Mouse (Mus musculus) Patski (cell line): ENCODE data around the gene Sds. TPM values are rescaled to one million over a fixed set of nuclear protein-coding genes. Genes with fewer than 3 reads are reported as not detected.
"Not testable (repeated sequence)": the region's sequence is repeated elsewhere in the genome, so short reads cannot be mapped to it uniquely, and the experiment has no call there.

Source experiments
- ATAC-seq: fragments of 100-300 bp; one replicate; pipeline ENCODE4 v1.8.0; 2021
- CTCF ChIA-PET: fragments of 350-600 bp; sonication (Branson Sonifier 250); formaldehyde crosslinking; loops from one replicate; lab custom pipeline; 2022; ENCODE audit warnings: inconsistent platforms; lab: Charles Lee
- POLR2A ChIA-PET: fragments of 350-600 bp; sonication (Branson Sonifier 250); formaldehyde crosslinking; loops from one replicate; lab custom pipeline; 2022; ENCODE audit warnings: antibody characterized with exemption, inconsistent platforms; lab: Charles Lee
- DNase-seq: peaks from one replicate; pipeline ENCODE4 v3.0.0-alpha.2; 2011; ENCODE audit warnings: low read depth, low spot score
- H3K27me3 ChIP-seq: fragments of 371-371 bp; one replicate; pipeline ENCODE4 v1.5.1; 2021
- CTCF ChIP-seq: fragments of 100-300 bp; IDR thresholded peaks from one replicate; pipeline ENCODE4 v1.5.1; 2021
- in situ Hi-C: fragments of 300-500 bp; cut with MboI; formaldehyde crosslinking; loops from 3 replicates; pipeline ENCODE4 v1.11.1; 2018; ENCODE audit warnings: low pct_unique_long_range_greater_than_20kb, mixed read lengths
- polyA plus RNA-seq: library from polyadenylated mRNA; unstranded; gene quantifications from one replicate; pipeline ENCODE4 v1.2.3, GENCODE M21; 2021

Sds gene
- polyA plus RNA-seq, 1 experiment from 2014 or later: 1.3 TPM

DNA sequence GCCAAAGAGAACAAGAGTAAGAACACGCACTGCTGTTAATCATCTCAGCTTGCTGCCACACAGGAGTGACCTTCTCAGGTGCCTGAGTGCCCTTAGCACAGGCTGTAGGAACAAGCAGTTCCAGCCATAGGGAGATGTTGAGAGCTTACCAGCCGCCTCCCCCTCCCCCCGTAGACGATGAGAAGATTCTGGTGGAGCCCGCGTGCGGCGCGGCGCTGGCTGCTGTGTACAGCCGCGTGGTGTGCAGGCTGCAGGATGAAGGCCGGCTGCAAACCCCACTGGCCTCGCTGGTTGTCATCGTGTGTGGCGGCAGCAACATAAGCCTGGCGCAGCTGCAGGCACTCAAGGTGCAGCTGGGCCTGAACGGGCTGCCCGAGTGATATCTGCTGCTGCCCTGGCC lies 7.1 kb downstream of the Sds start:
- in situ Hi-C loops: no loop called here
- TF ChIP-seq CTCF: no peak
- ATAC-seq (no peak), DNase-seq (no peak)
- ChIA-PET POLR2A (interaction anchor here (0.6 to 0.7 kb wide), 2 partner anchors 12 to 78 kb away, joined by 3 read pairs; no protein-coding TSS in a partner anchor), CTCF (interaction anchor here (1.0 to 1.8 kb wide), 2 partner anchors 9 to 122 kb away, joined by 3 to 6 read pairs; no protein-coding TSS in a partner anchor)
- no peaks in the 10 kb centered on the region for H3K27me3 ChIP-seq

DNA sequence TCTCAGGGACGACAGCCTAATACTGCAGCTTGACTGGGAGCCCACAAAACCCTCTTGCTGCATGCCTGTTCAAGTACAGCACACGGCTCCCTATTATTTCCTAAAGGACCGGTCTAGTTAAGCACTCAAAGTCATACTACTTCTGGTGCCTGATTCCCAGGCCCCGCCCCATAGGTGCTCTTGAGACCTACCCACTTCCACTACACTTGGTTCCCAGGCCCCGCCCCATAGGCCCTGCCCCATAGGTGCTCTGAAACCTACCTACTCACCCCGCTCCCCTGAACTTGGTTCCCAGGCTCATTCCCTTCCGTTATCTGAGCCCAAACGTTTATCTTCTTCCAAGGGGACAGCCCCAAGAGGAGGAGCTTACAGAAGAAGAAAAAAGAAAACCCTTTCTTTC lies 11.5 kb downstream of the Sds start:
- CTCF ChIA-PET: no interaction called here
- H3K27me3 ChIP-seq: no peaks in the 10 kb centered on the region
- POLR2A ChIA-PET: no interaction called here
- TF ChIP-seq CTCF: no peak
- in situ Hi-C loops: no loop called here
- no peak for DNase-seq
- no peak for ATAC-seq

DNA sequence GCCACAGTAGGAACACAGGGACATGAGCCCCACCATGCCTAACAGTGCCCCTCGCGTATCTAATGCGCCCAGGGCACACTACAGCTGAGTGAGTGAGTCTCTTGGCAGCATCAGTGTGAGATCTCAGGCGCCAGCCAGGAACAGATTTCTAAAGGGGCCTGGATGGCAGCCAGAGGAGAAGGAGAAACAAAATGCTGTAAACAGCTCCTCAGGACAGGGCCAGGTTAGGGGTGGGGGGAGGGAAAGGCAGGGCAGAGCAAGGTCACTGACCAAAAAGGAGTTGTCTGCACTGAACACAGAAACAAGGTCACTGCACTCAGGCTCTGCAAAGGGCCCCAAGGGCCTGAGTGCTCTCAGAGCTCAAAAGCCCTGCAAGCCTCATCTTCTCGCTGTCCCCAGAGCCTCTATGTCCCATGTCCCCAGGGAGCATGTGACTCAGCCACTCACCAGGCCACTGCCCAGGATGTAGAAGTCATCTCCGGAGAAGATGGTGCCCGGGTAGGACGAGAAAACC lies 14.4 kb downstream of the Sds start:
- in situ Hi-C loops: no loop called here
- no peak for DNase-seq
- CTCF ChIA-PET: no interaction called here
- no peak for TF ChIP-seq CTCF
- POLR2A ChIA-PET: interaction anchor here (0.6 kb wide), 1 partner anchor 12 kb away, joined by 5 read pairs; no protein-coding TSS in a partner anchor
- no peaks in the 10 kb centered on the region for H3K27me3 ChIP-seq
- ATAC-seq: no peak

DNA sequence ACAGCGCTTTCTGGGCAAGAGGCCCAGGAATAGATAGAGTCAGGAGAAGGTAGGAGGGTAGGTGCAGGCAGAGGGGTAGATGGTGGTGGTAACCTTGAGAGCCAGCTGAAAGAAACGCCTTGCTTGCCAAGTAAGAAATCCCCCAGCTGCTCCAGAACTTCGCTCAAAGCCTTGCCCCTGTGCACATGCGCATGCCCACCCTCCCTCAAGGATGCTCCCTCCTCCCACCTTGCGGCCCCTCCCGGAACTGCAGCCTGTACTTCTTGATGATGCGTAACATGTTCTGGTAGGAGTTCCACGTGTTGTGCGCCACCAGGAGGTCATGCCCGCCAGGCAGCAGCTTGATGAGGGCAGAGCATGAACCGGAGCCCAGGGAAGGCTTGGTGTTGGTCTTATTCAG lies 16.1 kb downstream of the Sds start:
- POLR2A ChIA-PET: no interaction called here

GRCm38 (mm10) chr5:120493440-120493839 lies 17.1 kb downstream of the Sds start:
- H3K27me3 ChIP-seq: no peaks in the 10 kb centered on the region
- ChIA-PET CTCF (interaction anchor here (2.5 kb wide), 1 partner anchor 112 kb away, joined by 13 read pairs; no protein-coding TSS in a partner anchor), POLR2A (no interaction called here)
- no peak for TF ChIP-seq CTCF
- in situ Hi-C loops: no loop called here
- ATAC-seq (no peak), DNase-seq (no peak)

More for the DNA sequence above, 16.1 kb downstream of the Sds start:
- TF ChIP-seq CTCF: no peak
- ATAC-seq (no peak), DNase-seq (no peak)
- in situ Hi-C loops: no loop called here
- no peaks in the 10 kb centered on the region for H3K27me3 ChIP-seq
- CTCF ChIA-PET: no interaction called here

DNA sequence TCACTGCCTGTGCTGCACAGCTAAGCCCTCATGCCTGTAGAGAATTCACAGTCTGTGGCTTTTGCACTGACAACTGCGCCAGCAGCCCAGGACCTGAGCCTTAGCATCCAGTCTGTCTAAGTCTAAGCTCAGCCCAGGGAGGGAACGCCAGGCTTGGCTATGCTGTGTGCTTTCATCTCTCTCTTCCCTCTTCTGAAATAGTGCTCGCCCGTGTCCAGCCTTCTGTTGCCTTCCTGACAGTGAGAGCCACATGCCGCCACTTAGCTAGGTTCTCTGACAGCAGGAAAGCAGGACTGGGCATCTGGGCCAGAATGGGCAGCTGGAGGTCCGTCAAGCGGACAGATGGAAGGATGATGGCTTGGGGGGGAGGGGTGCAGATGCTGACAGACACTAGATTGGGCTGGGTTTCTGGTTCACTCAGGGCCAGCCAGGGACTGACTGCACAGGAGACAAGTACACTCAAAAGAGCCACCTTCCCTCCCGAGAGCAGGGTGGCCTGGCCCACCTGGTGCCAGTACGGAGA lies 17.6 kb downstream of the Sds start:
- in situ Hi-C loops: no loop called here
- no peaks in the 10 kb centered on the region for H3K27me3 ChIP-seq
- no peak for TF ChIP-seq CTCF
- DNase-seq (no peak), ATAC-seq (no peak)
- CTCF ChIA-PET: interaction anchor here (2.5 to 3.1 kb wide), 2 partner anchors 27 to 111 kb away, joined by 9 to 13 read pairs; no protein-coding TSS in a partner anchor
- POLR2A ChIA-PET: no interaction called here

GRCm38 (mm10) chr5:120495064-120495702 lies 18.9 kb downstream of the Sds start:
- ChIA-PET CTCF (interaction anchor here (2.5 to 3.1 kb wide), 2 partner anchors 28 to 110 kb away, joined by 9 to 13 read pairs; no protein-coding TSS in a partner anchor), POLR2A (interaction anchor here (0.5 kb wide), 1 partner anchor 12 kb away, joined by 3 read pairs; no protein-coding TSS in a partner anchor)
- TF ChIP-seq CTCF: no peak
- in situ Hi-C loops: no loop called here
- DNase-seq: no peak
- peak; percentile 40 for ATAC-seq
- H3K27me3 ChIP-seq: no peaks in the 10 kb centered on the region

DNA sequence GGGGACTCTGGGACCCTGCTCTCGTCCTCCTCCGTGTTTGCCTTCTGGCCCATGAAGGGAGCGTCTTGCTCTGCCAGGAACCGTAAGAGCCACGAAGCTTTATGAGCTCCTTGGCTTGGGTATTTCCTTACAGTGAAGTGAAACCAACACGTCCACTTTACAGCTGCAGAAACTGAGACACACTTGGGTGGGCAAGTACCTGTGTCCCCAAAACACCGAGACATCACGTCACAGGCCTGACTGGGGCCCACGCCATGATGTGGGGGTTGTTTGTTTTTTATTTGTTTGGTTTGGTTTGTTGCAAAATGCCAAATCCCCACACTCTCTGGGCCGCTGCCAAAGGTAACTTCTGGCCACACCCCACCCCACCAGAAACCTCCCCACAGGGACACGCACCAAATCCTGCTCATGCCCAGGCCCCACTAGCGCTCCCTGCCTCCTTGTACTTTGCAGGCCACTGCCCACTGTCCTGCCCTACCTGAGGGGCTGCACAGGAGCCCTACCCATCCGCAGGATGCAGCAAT lies 19.4 kb downstream of the Sds start:
- POLR2A ChIA-PET: interaction anchor here (0.5 to 1.1 kb wide), 4 partner anchors 13 to 110 kb away, joined by 3 read pairs; no protein-coding TSS in a partner anchor
- DNase-seq (no peak), ATAC-seq (no peak)
- H3K27me3 ChIP-seq: no peaks in the 10 kb centered on the region
- in situ Hi-C loops: no loop called here
- no peak for TF ChIP-seq CTCF
- CTCF ChIA-PET: interaction anchor here (2.5 to 3.1 kb wide), 2 partner anchors 29 to 109 kb away, joined by 9 to 13 read pairs; no protein-coding TSS in a partner anchor

DNA sequence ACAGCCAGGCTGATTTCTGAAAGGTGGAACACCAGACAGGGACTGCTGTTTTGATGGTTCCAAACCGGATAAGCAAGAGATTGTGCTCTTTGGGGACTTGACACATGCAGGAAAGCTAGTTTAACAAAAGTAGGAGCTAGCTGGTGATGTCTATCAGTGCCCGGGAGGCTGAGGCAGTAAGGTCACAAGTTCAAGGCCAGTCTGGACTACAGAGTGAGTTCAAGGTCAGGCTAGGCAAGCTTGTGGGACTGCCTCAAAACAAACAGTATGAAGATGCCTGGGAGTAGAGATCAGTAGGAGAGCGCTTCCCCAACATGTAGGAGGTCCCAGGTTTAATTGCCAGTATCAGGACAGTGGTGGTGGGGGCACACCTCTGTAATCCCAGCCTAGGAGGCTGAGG lies 20.7 kb downstream of the Sds start:
- ChIA-PET POLR2A (no interaction called here), CTCF (interaction anchor here (1.1 kb wide), 1 partner anchor 104 kb away, joined by 3 read pairs; no protein-coding TSS in a partner anchor)
- ATAC-seq: no peak
- TF ChIP-seq CTCF: no peak
- no peak for DNase-seq
- no peaks in the 10 kb centered on the region for H3K27me3 ChIP-seq
- in situ Hi-C loops: no loop called here

- ATAC-seq (no peak), DNase-seq (no peak)
- ChIA-PET POLR2A (no interaction called here), CTCF (no interaction called here)
- no peak for TF ChIP-seq CTCF
- no peaks in the 10 kb centered on the region for H3K27me3 ChIP-seq
- in situ Hi-C loops: no loop called here
Measured at GRCm38 (mm10) chr5:120499202-120499601, 22.9 kb downstream of the Sds start.

GRCm38 (mm10) chr5:120500609-120501008 lies 24.3 kb downstream of the Sds start:
- DNase-seq, H3K27me3 ChIP-seq, CTCF ChIA-PET, POLR2A ChIA-PET, ATAC-seq: not testable (repeated sequence)
- in situ Hi-C loops: loop anchor here (5.0 to 25.0 kb wide), 2 partner anchors 107 to 687 kb away; partner anchors contain the start of gene Ptpn11
